Mouse (Mus musculus) kidney, adult 10 weeks (tissue): Measurements from ENCODE around the gene Dctpp1. TPM values are rescaled to one million over a fixed set of nuclear protein-coding genes. Genes with fewer than 3 reads are reported as not detected.

Experiments
- polyA plus RNA-seq: library from polyadenylated mRNA; stranded (reverse); fragments of 350-450 nt; fragmentation: Illumina TruSeq; extraction: RNeasy Lipid Tissue Mini Kit (QIAGEN cat#74804); gene quantifications from one replicate; pipeline ENCODE4 v1.2.3, GENCODE M21; 2014; ENCODE audit warnings: low read depth, low replicate concordance

Dctpp1 gene
- not detected for polyA plus RNA-seq

GRCm38 (mm10) chr7:127260309-127261111 lies at the start of gene Dctpp1:
Dctpp1 (minus strand) TSS chr7:127260709.

GRCm38 (mm10) chr7:127296098-127296497 lies 35.6 kb upstream of the Dctpp1 start, which contains the start of gene Itgal:
Itgal (plus strand) TSS chr7:127296260.

GRCm38 (mm10) chr7:127273925-127274789 lies 13.6 kb upstream of the Dctpp1 start, which contains the start of gene Sephs2:
Sephs2 (minus strand) TSS chr7:127274055.

GRCm38 (mm10) chr7:127243870-127244657 lies 16.4 kb downstream of the Dctpp1 start, which contains the start of gene Zfp771:
Zfp771 (plus strand) TSS chr7:127244274.

GRCm38 (mm10) chr7:127232622-127233367 lies 27.7 kb downstream of the Dctpp1 start, which contains the start of the genes Zfp553 and Sept1:
Zfp553 (plus strand) TSS chr7:127233061.
Sept1 (minus strand) TSS chr7:127233130.

GRCm38 (mm10) chr7:127208553-127209438 lies 51.7 kb downstream of the Dctpp1 start, which contains the start of gene Mylpf:
Mylpf (plus strand) TSS chr7:127208890.

GRCm38 (mm10) chr7:127208295-127208552 lies 52.3 kb downstream of the Dctpp1 start, which contains the start of gene Tbc1d10b:
Tbc1d10b (minus strand) TSS chr7:127208468.

Other genes starting within 250 kb of the Dctpp1 start
- 0.53 TPM for gene Mvp, start 246.1 kb downstream of the Dctpp1 start, polyA plus RNA-seq
- not detected for gene Pagr1b, start 244.2 kb downstream of the Dctpp1 start, polyA plus RNA-seq
- gene Pagr1a, start 243.4 kb downstream of the Dctpp1 start, polyA plus RNA-seq = not detected
- gene Gm42742, start 239.6 kb downstream of the Dctpp1 start, polyA plus RNA-seq = 0.61 TPM
- not detected for gene Prrt2, start 239.5 kb downstream of the Dctpp1 start, polyA plus RNA-seq
- 15.0 TPM for gene Maz, start 233.7 kb downstream of the Dctpp1 start, polyA plus RNA-seq
- gene Kif22, start 218.2 kb downstream of the Dctpp1 start, polyA plus RNA-seq = not detected
- not detected for gene Zg16, start 173.4 kb downstream of the Dctpp1 start, polyA plus RNA-seq
- gene AI467606, start 169.3 kb downstream of the Dctpp1 start, polyA plus RNA-seq = 0.73 TPM
- 22.6 TPM for gene Qprt, start 138.5 kb downstream of the Dctpp1 start, polyA plus RNA-seq
- gene Spn, start 122.9 kb downstream of the Dctpp1 start, polyA plus RNA-seq = 0.65 TPM
- gene Cd2bp2, start 64.7 kb downstream of the Dctpp1 start, polyA plus RNA-seq = 11.2 TPM
- 1.9 TPM for gene Tbc1d10b, start 52.2 kb downstream of the Dctpp1 start, polyA plus RNA-seq
- gene Mylpf, start 51.8 kb downstream of the Dctpp1 start, polyA plus RNA-seq = not detected
- gene Zfp553, start 27.6 kb downstream of the Dctpp1 start, polyA plus RNA-seq = 1.3 TPM
- gene Sept1, start 27.6 kb downstream of the Dctpp1 start, polyA plus RNA-seq = not detected
- gene Zfp771, start 16.4 kb downstream of the Dctpp1 start, polyA plus RNA-seq = not detected
- gene Sephs2, start 13.3 kb upstream of the Dctpp1 start, polyA plus RNA-seq = 208 TPM
- gene Itgal, start 35.6 kb upstream of the Dctpp1 start, polyA plus RNA-seq = 0.16 TPM
- 4.7 TPM for gene Zfp768, start 84.9 kb upstream of the Dctpp1 start, polyA plus RNA-seq
- gene Zfp747, start 115.3 kb upstream of the Dctpp1 start, polyA plus RNA-seq = 1.6 TPM
- 0.97 TPM for gene 9130019O22Rik, start 126.5 kb upstream of the Dctpp1 start, polyA plus RNA-seq
- gene E430018J23Rik, start 132.9 kb upstream of the Dctpp1 start, polyA plus RNA-seq = 0.69 TPM
- 2.5 TPM for gene Zfp764, start 146.1 kb upstream of the Dctpp1 start, polyA plus RNA-seq
- gene Zfp688, start 161.4 kb upstream of the Dctpp1 start, polyA plus RNA-seq = 0.89 TPM
- gene Zfp689, start 188.4 kb upstream of the Dctpp1 start, polyA plus RNA-seq = 0.89 TPM
- 10.5 TPM for gene Prr14, start 198.9 kb upstream of the Dctpp1 start, polyA plus RNA-seq
- 6.2 TPM for gene Fbrs, start 218.5 kb upstream of the Dctpp1 start, polyA plus RNA-seq